Mouse (Mus musculus) macrophage (primary cell): ENCODE measurements around the gene Cox17. TPM values are rescaled to one million over a fixed set of nuclear protein-coding genes. Genes with fewer than 3 reads are reported as not detected.
A peak's percentile ranks its signal among the peaks of the same experiment; 100 is the strongest.

Experiments used
- H3K27ac ChIP-seq: fragments of 350-480 bp; formaldehyde crosslinking; 2 replicates; pipeline ENCODE4 v1.9.0; 2021
- H3K36me3 ChIP-seq: fragments of 350-480 bp; formaldehyde crosslinking; 2 replicates; pipeline ENCODE4 v1.9.0; 2021; ENCODE audit errors: inconsistent target
- H3K4me3 ChIP-seq: fragments of 350-480 bp; formaldehyde crosslinking; 2 replicates; pipeline ENCODE4 v1.9.0; 2021; ENCODE audit errors: inconsistent target
- H3K79me2 ChIP-seq: fragments of 350-480 bp; formaldehyde crosslinking; 2 replicates; pipeline ENCODE4 v1.9.0; 2021; ENCODE audit errors: inconsistent target
- WGBS: methylation state at CpG from one replicate; pipeline ENCODE4 v1.1.7; 2026; ENCODE audit warnings: inconsistent platforms; ENCODE audit not compliant: missing documents; 5-methylcytosine and 5-hydroxymethylcytosine counted together
- polyA plus RNA-seq: library from polyadenylated mRNA; stranded (reverse); fragments of 250-400 nt; gene quantifications from 3 replicates; pipeline ENCODE4 v1.2.4, GENCODE M21; 2018; ENCODE audit warnings: inconsistent platforms
- total RNA-seq, 78 experiments: library from RNA; depleted of rRNA; stranded (reverse); fragments of 250-400 nt; gene quantifications; 1 replicate in 9 of 78; 2 replicates in 24 of 78; 3 replicates in 43 of 78; 4 replicates in 2 of 78; pipeline ENCODE4 v1.2.4; 2018; ENCODE audit warnings: inconsistent platforms in 56 of 78

Cox17 gene
- 100 to 1,000 TPM in 10 of 26 experiments, 10 to 100 TPM in 16; 30.5 to 213 (median 89.8) TPM for total RNA-seq (2018; cell fraction: chromatin; rRNA removed)
- 100 to 1,000 TPM; 194 to 399 (median 298) TPM for total RNA-seq (2018; cell fraction: cytosol; rRNA removed)
- total RNA-seq (2018; cell fraction: nucleus; rRNA removed): 100 to 1,000 TPM in 16 of 26 experiments, 10 to 100 TPM in 10; 40.6 to 259 (median 110) TPM
- polyA plus RNA-seq: 147 to 264 TPM (median 175 TPM) in 3 replicates

- H3K79me2 ChIP-seq: peaks cover 34% of the 10 kb centered on the region
- H3K4me3 ChIP-seq: peak within 1 kb of the TSS; percentile 92
- WGBS: 2% methylated on average over 33 of the region's 35 CpGs
- H3K27ac ChIP-seq: peak within 1 kb of the TSS; percentile 79
- H3K36me3 ChIP-seq: peaks cover 30% of the 10 kb centered on the region
These were observed at the start of gene Cox17, which contains the start of gene Gm21987 for GRCm38 (mm10) chr16:38346529-38347325. Cox17 (plus strand) TSS chr16:38346991. Gm21987 (plus strand) TSS chr16:38347040.

- no peaks in the 10 kb centered on the region for H3K79me2 ChIP-seq
- no peak overlapping the region for H3K4me3 ChIP-seq
- H3K36me3 ChIP-seq: no peaks in the 10 kb centered on the region
- whole genome bisulfite sequencing: 97% methylated on average over 6 of the region's 6 CpGs
- H3K27ac ChIP-seq: no peak overlapping the region
These were observed 48.4 kb upstream of the Cox17 start for GRCm38 (mm10) chr16:38298410-38298809.

GRCm38 (mm10) chr16:38302367-38302766 lies 44.4 kb upstream of the Cox17 start:
- 91% methylated on average over 13 of the region's 13 CpGs for WGBS
- no peak overlapping the region for H3K4me3 ChIP-seq

GRCm38 (mm10) chr16:38304460-38305194 lies 42.2 kb upstream of the Cox17 start:
- no peaks in the 10 kb centered on the region for H3K36me3 ChIP-seq
- H3K4me3 ChIP-seq: no peak overlapping the region
- no peak overlapping the region for H3K27ac ChIP-seq
- 94% methylated on average over 15 of the region's 17 CpGs for WGBS
- no peaks in the 10 kb centered on the region for H3K79me2 ChIP-seq

More at GRCm38 (mm10) chr16:38302367-38302766, 44.4 kb upstream of the Cox17 start:
- H3K36me3 ChIP-seq: no peaks in the 10 kb centered on the region
- H3K27ac ChIP-seq: no peak overlapping the region
- H3K79me2 ChIP-seq: no peaks in the 10 kb centered on the region

GRCm38 (mm10) chr16:38306571-38307220 lies 40.1 kb upstream of the Cox17 start:
- WGBS: 71% methylated on average over 17 of the region's 18 CpGs
- H3K4me3 ChIP-seq: no peak overlapping the region
- H3K36me3 ChIP-seq: no peaks in the 10 kb centered on the region
- no peaks in the 10 kb centered on the region for H3K79me2 ChIP-seq
- H3K27ac ChIP-seq: no peak overlapping the region

- H3K79me2 ChIP-seq: no peaks in the 10 kb centered on the region
- H3K4me3 ChIP-seq: no peak overlapping the region
- WGBS: 70% methylated on average over 5 of the region's 5 CpGs
- H3K36me3 ChIP-seq: no peaks in the 10 kb centered on the region
- no peak overlapping the region for H3K27ac ChIP-seq
These were observed 39.6 kb upstream of the Cox17 start for GRCm38 (mm10) chr16:38307221-38307605.

- H3K36me3 ChIP-seq: no peaks in the 10 kb centered on the region
- H3K79me2 ChIP-seq: no peaks in the 10 kb centered on the region
- H3K4me3 ChIP-seq: no peak overlapping the region
- no peak overlapping the region for H3K27ac ChIP-seq
- 5% methylated on average over 7 of the region's 7 CpGs for WGBS
These were observed 39.1 kb upstream of the Cox17 start for GRCm38 (mm10) chr16:38307651-38308050.

- Histone ChIP-seq H3K4me3 (no peak overlapping the region), H3K79me2 (no peaks in the 10 kb centered on the region), H3K27ac (no peak overlapping the region), H3K36me3 (no peaks in the 10 kb centered on the region)
- WGBS: 75% methylated on average over 11 of the region's 11 CpGs
These were observed 38.6 kb upstream of the Cox17 start for GRCm38 (mm10) chr16:38308195-38308594.

GRCm38 (mm10) chr16:38318492-38318891 lies 28.3 kb upstream of the Cox17 start:
- Histone ChIP-seq H3K4me3 (no peak overlapping the region), H3K36me3 (no peaks in the 10 kb centered on the region), H3K79me2 (no peaks in the 10 kb centered on the region), H3K27ac (no peak overlapping the region)
- 84% methylated on average over 9 of the region's 9 CpGs for WGBS

GRCm38 (mm10) chr16:38319087-38319486 lies 27.7 kb upstream of the Cox17 start:
- Histone ChIP-seq H3K4me3 (no peak overlapping the region), H3K36me3 (no peaks in the 10 kb centered on the region), H3K79me2 (no peaks in the 10 kb centered on the region), H3K27ac (no peak overlapping the region)
- 97% methylated on average over 4 of the region's 4 CpGs for WGBS

GRCm38 (mm10) chr16:38321452-38321935 lies 25.3 kb upstream of the Cox17 start:
- no peaks in the 10 kb centered on the region for H3K36me3 ChIP-seq
- WGBS: 22% methylated on average over 14 of the region's 17 CpGs
- no peaks in the 10 kb centered on the region for H3K79me2 ChIP-seq
- H3K27ac ChIP-seq: no peak overlapping the region
- H3K4me3 ChIP-seq: no peak overlapping the region

GRCm38 (mm10) chr16:38324311-38324710 lies 22.5 kb upstream of the Cox17 start:
- 90% methylated on average over 15 of the region's 15 CpGs for WGBS
- Histone ChIP-seq H3K27ac (no peak overlapping the region), H3K36me3 (no peaks in the 10 kb centered on the region), H3K4me3 (no peak overlapping the region), H3K79me2 (no peaks in the 10 kb centered on the region)

- WGBS: 87% methylated on average over 10 of the region's 11 CpGs
- Histone ChIP-seq H3K79me2 (no peaks in the 10 kb centered on the region), H3K4me3 (no peak overlapping the region), H3K27ac (no peak overlapping the region), H3K36me3 (no peaks in the 10 kb centered on the region)
These were observed 19.9 kb upstream of the Cox17 start for GRCm38 (mm10) chr16:38326778-38327397.

GRCm38 (mm10) chr16:38329340-38329739 lies 17.5 kb upstream of the Cox17 start:
- no peak overlapping the region for H3K27ac ChIP-seq
- no peaks in the 10 kb centered on the region for H3K36me3 ChIP-seq
- 100% methylated on average over 2 of the region's 3 CpGs for WGBS
- H3K4me3 ChIP-seq: no peak overlapping the region
- H3K79me2 ChIP-seq: no peaks in the 10 kb centered on the region
